Mouse (Mus musculus): ENCODE data around the gene Lrrc3c.
A peak's percentile ranks its signal among the peaks of the same experiment; 100 is the strongest.
"Not testable (repeated sequence)": the region's sequence is repeated elsewhere in the genome, so short reads cannot be mapped to it uniquely, and the experiment has no call there.

The Lrrc3c gene

DNA sequence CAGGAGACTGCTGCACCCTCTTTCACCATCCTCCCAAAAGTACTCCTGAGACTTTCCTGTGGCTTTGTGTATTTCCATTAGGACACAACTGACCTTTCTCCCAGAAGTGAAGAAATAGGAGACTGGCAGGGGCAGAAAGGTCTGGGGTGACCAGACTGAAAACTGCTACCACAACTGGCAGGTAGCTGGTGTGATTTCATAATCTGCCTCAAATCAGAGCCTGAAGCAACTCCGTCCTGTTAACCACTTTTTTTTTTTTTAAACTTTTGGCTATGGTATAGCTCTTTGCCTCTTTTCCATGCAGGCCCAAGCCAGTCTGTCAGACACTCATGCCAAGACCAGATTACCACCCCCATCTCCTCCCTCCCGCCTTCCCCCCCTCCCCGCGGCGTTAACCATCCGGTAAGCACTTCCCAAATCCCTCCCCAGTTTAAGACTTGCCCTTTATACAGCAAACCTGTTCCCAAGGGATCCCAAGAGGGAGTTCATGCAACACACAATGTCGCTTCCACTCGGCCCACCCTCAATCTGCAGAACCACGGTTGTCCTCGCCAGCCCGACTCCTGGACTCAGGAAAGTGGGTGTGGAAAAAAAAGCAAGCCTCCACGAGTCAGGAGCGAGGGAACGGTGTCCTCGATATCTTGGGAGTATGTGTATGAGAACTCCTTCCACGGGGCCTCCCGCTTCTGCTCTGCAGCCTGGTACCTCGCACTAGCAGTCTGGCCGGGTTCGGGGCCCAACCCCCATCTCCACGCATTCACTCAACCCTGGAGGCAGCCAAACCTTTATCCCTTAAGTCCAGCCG is 11.8 kb upstream of the Lrrc3c start:
- DNase-seq (ENCODE audit: low read depth): no peak

DNA sequence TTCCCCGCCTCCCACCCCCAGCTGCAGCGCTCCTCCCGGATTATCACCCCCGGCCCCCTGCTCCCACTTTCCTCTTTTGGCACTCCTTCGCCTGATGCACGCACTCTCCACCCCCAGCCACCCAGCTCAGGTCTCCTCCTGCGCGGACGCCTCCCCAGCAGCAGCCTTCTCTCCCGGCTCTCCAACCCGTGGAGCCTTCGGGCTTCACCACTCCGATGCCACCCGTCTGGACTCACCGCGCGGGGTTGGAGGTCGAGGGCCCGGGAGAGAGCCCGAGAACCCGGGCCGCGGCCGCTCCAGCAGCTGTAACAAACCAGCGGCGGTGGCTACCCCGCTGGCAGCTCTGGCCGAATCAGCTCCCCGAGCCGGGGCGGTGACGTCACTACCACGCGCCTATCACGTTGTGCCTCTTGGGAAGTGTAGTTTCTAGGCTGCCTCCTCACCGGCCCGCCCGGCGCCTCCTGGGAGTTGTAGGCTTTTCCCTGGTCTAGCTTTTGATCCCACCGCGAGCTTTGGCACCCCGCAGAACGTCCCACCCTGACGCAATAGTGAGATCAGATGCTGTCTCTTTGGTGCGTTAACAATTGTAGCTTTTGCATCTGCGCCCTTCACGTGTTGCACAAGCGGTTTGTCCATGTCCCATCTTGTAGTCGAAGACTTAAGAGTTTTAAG is 11.1 kb upstream of the Lrrc3c start, which contains the start of gene Ormdl3:
Ormdl3 (minus strand) TSS at position 477 of the 672 bp plus-strand sequence.
- DNase-seq (ENCODE audit: low read depth): peak; percentile 97

DNA sequence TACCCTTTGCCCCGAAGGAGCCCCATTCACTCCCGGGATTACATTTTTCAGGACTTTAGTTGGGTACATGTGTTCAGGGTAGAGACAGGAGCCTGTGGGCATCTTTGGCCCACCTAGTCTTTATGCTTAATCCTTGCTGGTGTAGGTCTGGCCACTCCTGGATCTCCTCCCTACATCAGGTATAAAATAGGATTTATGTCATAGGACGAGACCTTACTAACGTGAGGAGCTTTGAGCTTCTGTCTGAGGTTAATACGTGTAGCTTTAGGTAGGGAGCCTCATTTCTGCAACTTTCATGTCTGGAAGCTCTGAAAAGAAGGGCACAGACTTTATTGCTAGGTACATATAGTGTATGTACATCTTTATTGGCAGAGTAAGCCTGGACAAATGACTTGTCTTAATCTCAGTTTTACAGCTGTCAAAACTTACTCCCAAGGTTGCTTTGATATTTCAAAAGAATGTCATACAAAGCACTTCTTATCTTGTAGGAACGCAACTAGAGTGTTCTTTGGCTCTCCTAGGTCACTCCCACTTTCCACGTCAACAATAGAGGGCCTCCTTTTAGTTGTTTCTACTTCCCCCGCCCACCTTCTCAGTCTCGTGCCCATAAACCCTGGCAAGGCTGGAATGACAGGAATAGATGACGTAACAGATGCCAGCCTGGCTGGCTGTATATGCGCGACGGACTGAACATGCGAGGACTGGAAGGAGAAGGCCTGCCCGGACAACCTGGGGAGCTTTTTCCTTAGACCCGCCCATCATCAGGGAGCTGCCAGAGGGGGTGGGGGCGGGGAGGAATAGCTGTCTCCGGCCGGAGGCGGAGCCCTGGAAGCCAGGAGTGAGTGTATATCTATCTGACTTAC is 10.2 kb upstream of the Lrrc3c start:
- peak; percentile 76 for DNase-seq (ENCODE audit: low read depth)

DNA sequence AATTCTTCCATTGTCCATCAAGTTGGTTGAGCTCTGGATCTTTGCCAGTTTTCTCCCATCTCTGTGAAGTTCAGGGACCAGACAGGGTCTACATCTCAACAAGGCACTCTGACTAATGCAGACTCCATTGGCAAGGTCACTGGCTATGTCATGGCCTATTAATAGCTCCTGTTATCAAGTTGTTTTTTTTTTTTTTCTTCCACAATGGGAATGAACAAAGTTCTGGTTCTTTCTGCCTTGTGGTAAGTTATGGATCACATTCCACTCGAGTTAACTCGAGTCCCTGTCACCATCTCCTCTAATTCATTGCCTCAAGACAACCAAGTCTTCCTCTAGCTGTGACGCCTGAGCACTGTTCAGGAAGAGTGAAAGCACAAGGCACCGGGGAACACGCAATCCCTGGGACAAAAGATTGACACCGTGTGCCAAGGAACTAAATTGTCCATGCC is 9.2 kb upstream of the Lrrc3c start:
- no peak for DNase-seq (ENCODE audit: low read depth)

DNA sequence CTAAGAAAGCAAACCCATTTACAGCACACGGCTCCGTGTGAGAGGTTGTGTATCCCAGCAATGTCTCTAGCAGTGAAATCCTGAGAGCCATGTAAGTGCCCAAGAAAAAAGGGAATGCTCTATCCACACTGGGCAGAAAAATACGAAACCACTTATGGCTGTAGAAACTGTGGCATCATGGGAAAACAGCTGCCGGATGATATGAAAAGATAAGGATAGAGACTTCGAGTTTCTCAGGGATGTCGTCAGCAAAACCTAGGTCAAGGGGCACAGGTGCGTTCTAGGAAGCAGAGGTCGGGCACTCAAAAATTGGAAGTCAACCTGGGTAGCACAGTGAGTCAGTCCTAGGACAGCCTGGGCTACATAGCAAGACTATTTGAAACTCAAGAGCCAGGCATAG is 8.8 kb upstream of the Lrrc3c start:
- DNase-seq (ENCODE audit: low read depth): no peak

DNA sequence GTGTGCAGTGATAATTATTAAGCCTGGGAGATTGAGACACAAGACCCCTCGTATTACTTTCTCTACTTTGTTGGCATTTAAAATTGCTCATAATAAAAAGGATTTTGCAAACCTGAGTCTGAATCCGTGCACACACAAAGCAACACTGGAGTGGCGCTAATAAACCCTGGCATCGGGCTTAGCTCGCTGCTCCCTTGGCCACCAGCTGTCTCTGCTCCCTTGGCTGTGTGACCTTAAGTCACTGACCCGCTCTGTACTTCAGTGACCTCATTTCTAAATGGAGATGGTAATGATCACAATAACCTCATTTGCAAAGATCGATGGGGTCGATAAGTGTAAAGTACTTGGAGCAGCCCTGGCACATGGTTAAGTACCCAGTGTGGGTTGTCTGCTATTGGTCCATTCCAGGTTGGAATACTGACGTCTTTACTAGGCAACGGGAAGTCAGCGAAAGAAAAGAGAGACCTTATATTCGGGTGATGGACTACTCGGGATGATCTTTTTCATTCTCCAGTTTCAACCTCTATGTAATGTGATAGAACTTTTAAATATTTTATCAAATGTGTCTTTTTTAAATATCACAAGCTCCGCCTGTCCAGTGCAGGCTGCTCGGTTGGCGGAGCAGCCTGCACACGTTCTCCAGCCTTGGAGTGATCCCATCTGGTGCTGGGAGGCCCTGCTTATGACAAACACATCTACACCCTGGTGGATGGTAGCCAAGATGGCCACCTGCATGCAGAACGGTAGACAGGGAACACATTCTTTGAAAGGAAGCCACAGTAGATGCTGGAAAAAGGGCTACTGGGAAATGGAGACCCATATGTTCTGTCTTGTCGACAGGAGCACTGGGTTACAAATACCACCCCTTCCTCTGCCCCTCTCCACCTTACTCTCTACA is 7.3 kb upstream of the Lrrc3c start:
- DNase-seq (ENCODE audit: low read depth): no peak

DNA sequence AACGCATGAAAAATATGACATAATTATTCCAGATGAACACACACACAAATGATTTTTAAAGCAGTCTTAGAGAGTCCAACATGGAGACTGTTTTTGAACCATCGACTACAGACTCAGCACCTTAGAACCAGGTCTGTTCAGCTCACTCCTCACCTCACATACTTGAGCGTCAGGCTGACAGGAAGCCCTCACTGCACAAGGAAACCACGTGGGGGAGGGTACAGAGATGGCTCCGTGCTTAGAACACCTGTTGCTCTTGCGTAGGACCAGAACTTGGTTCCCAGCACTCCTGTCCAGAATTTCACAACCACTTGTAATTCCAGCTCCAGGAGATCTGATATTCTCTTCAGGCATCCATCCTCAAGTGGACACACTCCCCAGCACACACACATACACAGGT is 3.1 kb upstream of the Lrrc3c start:
- no peak for DNase-seq (ENCODE audit: low read depth)

DNA sequence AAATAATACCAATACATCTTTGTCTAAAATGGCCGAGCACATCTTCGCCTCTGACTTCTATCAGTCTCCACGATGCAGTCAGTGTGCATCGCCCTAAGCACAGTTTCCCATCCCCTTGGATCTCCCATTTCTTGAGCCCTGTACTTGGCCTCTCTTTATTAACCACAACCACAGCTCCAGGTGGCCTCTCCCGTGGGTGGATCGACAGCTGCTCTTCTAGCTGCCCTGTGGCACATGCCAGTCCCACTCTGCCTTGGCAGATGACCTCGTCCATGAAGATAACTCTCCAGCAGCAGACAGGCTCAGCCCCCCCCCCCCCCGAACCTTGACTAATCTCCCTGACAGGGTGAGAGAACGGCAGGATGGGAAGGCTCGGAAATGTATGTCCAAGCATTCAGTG is 2.6 kb upstream of the Lrrc3c start:
- no peak for DNase-seq (ENCODE audit: low read depth)

DNA sequence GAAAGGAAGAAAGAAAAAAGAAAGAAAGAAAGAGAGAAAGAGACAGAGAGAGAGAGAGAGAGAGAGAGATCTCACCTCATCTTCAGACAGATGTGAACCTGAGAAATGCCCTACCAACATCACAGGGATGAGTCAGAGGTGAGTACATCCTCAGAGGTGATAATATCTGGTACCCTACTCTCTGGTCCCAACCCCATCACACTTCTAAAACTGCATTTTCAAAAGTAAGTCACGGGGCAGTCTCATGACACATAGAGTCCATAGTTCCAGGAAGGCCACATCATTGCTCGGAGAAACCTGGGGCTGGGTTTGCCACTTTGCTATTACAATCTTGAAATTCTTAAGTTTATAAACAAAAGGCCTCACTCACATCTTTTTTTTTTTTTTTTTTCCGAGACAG is 2.1 kb upstream of the Lrrc3c start:
- DNase-seq (ENCODE audit: low read depth): no peak

DNA sequence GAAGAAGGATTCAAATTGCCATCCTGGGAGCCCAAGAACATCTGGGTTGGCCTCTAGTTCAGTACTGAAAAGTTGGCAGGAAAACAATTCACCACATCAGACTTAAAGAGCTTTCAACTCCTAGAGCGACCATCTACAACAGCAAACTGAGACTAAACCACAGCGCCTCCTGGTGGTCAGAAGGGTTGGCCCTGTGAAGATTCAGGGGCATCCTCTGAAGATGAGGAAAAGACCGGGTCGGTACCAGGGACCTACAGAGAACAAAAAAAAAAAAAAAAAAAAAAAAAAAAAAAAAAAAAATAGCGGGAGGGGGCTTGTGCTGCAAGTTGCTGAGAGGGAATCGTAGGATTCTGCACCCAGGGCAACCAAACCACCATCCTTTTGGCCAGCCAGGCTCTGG is 728 bp upstream of the Lrrc3c start:
- peak; percentile 78 for DNase-seq (ENCODE audit: low read depth)

DNA sequence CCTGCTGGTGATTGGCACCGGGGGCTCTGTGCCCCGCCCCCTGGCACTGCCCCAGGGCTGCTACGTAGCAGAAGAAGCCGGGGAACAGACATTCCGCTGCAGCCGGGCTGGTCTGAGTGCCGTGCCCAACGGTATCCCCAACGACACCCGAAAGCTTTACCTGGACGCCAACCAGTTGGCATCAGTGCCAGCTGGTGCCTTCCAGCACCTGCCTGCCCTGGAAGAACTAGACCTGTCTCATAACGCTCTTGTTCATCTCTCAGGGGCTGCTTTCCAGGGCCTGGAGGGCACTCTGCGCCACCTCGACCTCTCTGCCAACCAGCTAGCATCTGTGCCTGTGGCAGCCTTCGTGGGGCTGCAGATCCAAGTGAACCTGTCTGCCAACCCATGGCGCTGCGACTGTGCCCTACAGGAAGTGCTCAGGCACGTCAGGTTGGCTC is 780 bp downstream of the Lrrc3c start:
- DNase-seq (ENCODE audit: low read depth): no peak

DNA sequence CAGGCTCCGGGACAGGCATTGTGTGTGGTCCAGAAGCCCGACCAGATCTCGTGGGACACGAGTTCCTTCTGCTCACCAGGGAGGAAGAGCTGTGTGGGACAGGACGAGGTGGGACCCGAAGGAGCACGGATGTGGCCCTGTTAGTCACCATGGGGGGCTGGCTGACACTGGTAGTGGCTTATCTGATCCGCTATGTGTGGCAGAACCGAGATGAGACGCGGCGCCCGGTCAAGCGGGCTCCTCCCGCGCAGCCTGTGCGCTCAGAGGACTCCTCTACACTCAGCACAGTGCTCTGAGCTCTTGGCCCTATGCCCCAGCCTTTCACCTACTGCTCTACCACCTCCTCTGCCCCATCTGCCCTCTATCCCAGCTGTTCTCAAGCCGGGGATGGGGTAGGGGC is 1.2 kb downstream of the Lrrc3c start:
- DNase-seq (ENCODE audit: low read depth): no peak

DNA sequence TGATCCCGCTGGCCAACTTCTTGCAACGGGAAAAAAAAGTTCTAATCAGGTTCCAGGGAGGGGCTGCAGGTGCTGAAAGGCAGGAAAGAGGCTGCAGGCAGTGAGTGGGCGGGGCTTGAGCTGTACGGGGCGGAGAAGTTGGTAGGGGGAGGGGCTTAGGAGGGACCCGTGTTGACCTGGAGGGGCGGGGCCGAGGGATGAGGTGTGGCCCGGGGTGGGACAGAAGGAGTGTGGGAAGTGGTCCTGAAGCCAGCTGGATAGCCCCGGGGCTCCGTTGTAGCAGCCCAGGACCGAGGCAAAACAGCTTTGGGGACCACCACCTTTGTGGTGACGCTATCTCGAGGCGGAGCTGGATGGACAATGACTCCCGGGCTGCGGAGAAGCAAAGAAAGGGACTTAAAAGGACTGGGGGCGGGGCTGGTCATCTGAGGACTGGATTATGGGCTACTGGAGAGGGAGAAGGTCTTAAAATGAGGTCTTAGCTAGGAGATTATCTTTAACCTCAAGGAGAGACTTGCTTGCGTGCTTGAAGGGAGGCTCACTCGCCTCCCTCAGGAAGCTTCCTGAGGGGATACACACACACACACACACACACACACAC is 4.1 kb downstream of the Lrrc3c start:
- no peak for DNase-seq (ENCODE audit: low read depth)

DNA sequence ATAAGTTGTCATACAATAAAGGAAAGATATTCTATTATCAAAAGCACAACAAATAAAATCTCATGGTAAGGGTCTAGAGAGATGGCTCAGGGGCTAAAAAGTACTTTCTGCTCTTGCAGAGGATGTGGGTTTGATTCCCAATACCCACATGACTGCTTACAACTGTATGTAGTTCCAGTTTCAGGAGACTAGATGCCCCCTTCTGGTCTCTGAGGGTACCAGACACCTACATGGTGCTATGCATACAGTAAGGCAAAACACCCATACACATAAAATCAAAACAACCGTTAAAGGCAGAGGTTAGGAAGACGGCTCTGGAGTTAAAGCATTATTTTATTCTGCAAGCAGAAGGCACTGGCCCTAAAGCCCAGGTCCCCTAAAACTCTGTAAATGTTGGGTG is 5.9 kb downstream of the Lrrc3c start:
- no peak for DNase-seq (ENCODE audit: low read depth)

DNA sequence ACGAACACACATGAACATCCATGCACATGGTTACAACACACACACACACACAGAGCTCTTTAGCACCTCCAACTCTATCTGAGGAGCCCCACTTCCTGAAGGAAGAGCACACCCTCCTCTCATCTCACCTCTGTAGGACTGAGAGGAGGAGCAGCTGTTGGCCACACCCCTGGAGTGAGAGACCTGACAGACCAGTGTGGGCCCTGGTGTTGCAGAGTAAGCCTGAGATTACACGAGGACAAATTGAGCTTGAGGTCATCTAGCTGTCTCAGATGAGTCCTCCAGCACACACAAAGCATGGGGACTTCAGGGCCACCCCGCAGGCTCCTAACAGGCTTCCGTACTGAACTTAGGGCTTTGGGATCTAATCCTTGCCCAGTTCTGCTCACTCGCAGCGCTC is 6.8 kb downstream of the Lrrc3c start:
- DNase-seq (ENCODE audit: low read depth): not testable (repeated sequence)

DNA sequence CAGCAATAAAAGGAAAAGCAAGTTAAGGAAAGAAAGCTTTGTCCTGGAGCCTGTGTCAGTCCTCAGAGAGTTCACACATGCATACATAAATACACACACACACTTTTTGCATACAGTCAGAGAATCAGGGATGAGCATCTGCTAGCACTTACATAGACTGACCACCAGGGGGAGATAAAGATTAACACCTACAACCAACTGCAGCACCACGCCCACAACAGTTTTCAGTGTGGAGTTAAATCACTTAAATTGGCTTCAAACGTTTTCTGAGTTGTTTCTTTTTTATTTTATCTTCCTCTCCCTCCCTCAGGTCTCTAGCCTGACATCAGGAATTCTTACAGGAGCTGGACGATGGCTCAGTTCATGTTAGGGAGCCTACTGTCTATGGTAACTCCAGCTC is 8.7 kb downstream of the Lrrc3c start:
- no peak for DNase-seq (ENCODE audit: low read depth)

DNA sequence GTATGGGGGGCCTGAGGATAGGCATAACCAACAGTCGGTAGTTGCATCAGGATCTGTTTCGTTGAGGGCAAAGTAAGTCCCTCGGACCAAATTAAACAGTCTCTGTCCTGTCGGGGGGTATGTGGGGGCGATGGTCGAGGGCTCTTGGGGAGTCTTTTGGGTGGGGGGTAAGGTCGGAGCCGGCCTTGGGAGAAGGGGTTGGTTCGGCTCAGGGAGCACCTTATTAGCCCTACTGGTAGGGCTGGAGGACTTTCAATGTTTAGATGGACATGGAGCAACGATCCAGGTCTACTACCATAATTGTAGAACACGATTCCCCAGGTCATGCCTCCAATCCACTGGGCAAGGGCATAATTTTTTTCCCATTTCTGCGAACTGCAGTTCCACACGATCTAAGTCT is 22.7 kb downstream of the Lrrc3c start:
- DNase-seq (ENCODE audit: low read depth): no peak

DNA sequence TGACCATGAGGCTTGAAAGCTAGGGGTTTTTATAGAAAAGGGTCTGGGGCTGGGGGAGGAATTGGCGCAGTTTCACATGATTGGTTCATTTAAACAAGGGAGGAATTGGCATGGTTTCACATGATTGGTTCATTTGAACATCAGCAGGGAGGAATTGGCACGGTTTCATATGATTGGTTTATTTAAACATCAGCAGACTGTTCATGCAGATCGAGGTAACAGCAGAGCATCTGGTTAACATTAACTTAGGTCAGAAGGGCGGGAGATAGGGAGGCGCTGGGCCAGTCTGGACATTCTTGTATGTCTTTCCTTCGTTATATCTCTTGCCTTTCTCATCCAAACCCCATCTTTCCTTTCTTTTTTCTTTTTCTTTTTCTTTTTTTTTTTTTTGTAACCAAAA is 25.9 kb downstream of the Lrrc3c start:
- DNase-seq (ENCODE audit: low read depth): not testable (repeated sequence)

DNA sequence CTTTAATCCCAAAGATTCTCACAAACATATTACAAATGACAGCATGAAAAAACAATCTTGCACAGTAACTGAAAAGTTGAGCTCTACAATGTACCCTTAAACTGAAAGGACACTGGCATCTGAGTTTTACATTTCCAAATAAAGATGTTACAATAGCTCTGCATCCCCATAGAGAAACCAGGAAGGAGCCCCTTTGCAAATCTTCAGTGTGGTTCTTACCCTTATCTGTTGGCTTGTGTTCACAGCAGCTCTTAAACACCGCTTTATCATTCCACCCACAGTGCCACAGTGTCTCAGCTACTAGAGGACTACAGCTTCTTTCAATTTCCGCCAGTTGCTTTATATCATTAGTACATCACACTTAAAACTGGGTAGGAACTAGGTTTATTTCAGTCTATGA is 26.3 kb downstream of the Lrrc3c start:
- not testable (repeated sequence) for DNase-seq (ENCODE audit: low read depth)

DNA sequence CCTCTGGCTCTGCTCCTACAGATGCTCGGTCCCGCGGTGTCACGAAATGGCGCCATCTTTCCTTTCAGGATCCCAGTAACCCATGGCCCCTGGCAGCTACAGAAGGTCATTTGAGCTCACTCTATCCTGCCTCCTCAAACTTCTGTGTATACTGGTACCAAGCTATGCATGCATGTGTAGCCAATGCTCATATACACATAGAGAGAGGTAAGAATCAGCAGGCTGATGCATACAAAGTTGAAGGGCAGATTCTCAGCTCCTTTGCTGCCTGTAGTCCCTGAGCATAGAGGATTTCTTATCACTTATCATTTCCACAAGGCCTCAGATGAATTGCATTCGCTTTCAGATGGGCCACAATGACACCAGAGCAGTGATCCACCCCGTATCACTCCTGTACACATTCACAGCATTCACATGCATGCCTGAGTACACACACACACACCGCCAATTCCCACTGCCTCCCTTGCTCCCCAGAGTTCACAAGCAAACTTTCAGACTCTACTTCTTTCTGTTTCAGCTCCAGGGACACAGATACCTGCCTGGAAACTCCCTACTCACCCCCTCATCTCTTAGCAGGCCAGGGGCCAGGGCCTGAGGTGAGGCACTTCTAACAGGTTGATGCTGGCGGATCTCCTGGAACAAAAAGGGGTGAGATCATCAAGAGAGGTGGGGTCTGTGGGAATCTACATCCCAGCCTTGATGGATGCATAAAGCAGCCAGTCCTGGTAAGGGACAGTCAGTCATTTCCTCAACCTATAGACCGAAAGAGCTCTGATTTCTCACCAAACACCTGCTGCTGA is 27.7 kb downstream of the Lrrc3c start, which contains the start of the genes Gm12355 and Gsdma3:
Gm12355 (minus strand) TSS at position 51 of the 800 bp plus-strand sequence.
Gsdma3 (plus strand) TSS at position 750 of the 800 bp plus-strand sequence.
- DNase-seq (ENCODE audit: low read depth): no peak

Measured in c-Kit-positive CD71-negative TER-119-negative erythroid progenitor cells, embryonic 14.5 days (primary cell).